Mouse (Mus musculus): ENCODE data around the gene Psmc2.

Psmc2 gene

DNA sequence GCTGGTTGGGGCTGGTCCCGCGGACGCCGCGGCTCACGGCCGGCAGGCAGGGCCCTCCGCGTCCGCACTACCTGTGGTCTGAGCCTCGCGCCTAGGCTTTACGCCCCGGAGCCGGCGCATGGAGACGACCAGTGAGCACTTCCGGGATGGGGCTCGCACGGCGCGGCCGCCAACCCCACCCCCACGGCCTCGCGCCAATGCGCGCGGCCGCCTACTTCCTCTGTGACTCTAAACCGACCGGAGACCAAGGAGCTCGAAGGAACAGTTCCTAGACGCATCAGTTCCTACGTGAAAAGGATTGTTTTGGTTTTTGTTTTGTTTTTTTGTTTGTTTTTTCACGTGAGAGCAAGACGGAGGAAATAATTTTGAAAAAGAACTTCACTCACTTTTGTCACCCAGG lies at the start of gene Psmc2, which contains the start of gene Dnajc2:
Gene Psmc2 (plus strand): TSS at position 231 of the 400 bp plus-strand sequence.
Gene Dnajc2 (minus strand): TSS at position 199 of the 400 bp plus-strand sequence.
- DNase-seq (ENCODE audit: extremely low read depth, low read depth), result peak; percentile 90

GRCm38 (mm10) chr5:21735584-21735983 lies 49.5 kb upstream of the Psmc2 start:
- peak; percentile 93 for DNase-seq (ENCODE audit: extremely low read depth, low read depth)

DNA sequence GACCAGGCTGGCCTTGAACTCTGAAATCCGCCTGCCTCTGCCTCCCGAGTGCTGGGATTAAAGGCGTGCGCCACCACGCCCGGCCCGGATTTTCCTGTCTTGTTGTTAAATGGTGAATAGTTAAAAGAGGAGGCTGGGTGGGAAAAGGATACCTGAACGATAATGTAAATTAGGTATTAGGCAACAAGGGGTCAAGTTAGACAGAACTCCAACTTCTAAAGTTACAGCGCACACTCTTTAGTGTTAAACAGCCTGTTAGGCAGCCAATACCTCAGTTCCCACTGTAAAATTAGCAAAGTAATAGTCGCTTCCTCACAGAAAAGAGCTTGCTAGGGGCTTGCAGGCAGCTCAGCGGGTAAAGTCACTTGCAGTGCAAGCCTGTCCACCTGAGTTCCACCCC lies 49.0 kb upstream of the Psmc2 start:
- no peak for DNase-seq (ENCODE audit: extremely low read depth, low read depth)

DNA sequence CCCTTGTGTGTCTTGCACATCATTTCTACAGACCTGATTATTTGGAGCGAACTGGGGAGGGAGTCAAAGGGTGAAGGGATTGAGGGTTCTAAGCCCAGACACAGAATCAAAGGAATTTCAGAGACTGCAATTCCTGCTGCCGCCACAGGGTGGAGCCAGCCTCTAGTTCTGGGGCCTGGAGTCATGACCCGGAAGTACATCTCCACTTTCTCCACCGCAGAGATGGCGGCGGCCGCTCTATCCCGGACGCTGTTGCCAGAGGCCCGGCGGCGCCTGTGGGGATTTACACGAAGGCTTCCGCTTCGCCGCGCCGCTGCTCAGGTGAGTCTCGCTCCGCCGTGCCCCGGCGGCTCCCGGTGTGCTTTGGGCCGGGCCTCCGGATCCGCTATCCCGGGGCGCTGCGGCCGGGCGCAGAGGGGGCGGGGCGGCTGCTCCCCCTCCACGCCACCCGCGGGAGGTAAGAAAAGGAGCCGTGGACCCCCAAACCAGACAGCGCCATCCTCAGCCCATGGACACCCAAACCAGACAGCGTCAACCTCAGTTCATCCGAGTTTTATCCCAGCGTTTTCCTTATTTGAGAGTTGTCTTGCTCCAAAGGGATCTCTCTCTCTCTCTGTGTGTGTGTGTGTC lies 48.0 kb upstream of the Psmc2 start, which contains the start of gene Pmpcb:
Gene Pmpcb (plus strand): TSS at position 186 of the 630 bp plus-strand sequence.
- peak; percentile 83 for DNase-seq (ENCODE audit: extremely low read depth, low read depth)

- DNase-seq (ENCODE audit: extremely low read depth, low read depth), result no peak
Measured at GRCm38 (mm10) chr5:21737620-21738019, 47.5 kb upstream of the Psmc2 start.

DNA sequence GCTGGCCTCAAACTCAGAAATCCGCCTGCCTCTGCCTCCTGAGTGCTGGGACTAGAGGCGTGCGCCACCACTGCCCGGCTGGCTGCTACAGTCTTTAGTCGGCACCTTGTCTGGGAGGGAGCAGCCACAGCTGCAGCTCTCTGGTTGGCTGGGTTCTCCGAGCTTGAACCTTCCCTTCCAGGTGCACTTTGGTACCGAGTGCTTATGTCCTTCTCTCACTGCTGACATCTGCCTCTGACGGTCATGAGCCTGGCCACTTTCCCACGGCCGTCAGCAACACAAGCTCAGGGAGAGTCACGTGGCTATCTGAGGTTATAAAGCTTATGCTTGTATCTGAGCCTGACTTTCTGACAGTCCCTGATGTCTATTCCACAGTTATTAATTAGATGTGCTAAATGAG lies 46.0 kb upstream of the Psmc2 start:
- no peak for DNase-seq (ENCODE audit: extremely low read depth, low read depth)

- no peak for DNase-seq (ENCODE audit: extremely low read depth, low read depth)
Measured at GRCm38 (mm10) chr5:21739881-21740280, 45.2 kb upstream of the Psmc2 start.

- no peak for DNase-seq (ENCODE audit: extremely low read depth, low read depth)
Measured at GRCm38 (mm10) chr5:21743606-21744005, 41.5 kb upstream of the Psmc2 start.

GRCm38 (mm10) chr5:21744651-21745050 lies 40.4 kb upstream of the Psmc2 start:
- no peak for DNase-seq (ENCODE audit: extremely low read depth, low read depth)

DNA sequence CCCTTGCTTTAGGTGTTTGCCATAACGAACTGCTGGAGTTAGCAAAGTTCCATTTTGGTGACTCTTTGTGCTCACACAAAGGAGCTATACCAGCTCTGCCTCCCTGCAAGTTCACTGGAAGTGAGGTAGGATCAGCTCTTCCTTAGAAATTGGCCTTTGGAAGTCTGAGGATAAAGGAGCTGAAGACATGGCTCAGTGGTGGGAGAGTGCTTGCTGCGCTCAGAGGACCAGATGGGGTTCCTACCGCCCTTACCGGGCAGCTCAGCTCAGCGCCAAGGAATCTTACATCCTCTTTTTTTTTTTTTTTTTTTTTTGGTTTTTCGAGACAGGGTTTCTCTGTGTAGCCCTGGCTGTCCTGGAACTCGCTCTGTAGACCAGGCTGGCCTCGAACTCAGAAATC lies 39.1 kb upstream of the Psmc2 start:
- no peak for DNase-seq (ENCODE audit: extremely low read depth, low read depth)

- no peak for DNase-seq (ENCODE audit: extremely low read depth, low read depth)
Measured at GRCm38 (mm10) chr5:21768506-21768905, 16.6 kb upstream of the Psmc2 start.

- DNase-seq (ENCODE audit: extremely low read depth, low read depth), result no peak
Measured at GRCm38 (mm10) chr5:21769841-21770240, 15.2 kb upstream of the Psmc2 start.

GRCm38 (mm10) chr5:21776491-21776890 lies 8.6 kb upstream of the Psmc2 start:
- no peak for DNase-seq (ENCODE audit: extremely low read depth, low read depth)

- peak; percentile 80 for DNase-seq (ENCODE audit: extremely low read depth, low read depth)
Measured at GRCm38 (mm10) chr5:21784161-21785052, 676 bp upstream of the Psmc2 start.

GRCm38 (mm10) chr5:21785776-21786175 lies 693 bp downstream of the Psmc2 start:
- no peak for DNase-seq (ENCODE audit: extremely low read depth, low read depth)

GRCm38 (mm10) chr5:21786258-21787185 lies 1.4 kb downstream of the Psmc2 start:
- peak; percentile 97 for DNase-seq (ENCODE audit: extremely low read depth, low read depth)

- DNase-seq (ENCODE audit: extremely low read depth, low read depth), result peak; percentile 26
Measured at GRCm38 (mm10) chr5:21787186-21788105, 2.4 kb downstream of the Psmc2 start.

- no peak for DNase-seq (ENCODE audit: extremely low read depth, low read depth)
Measured at GRCm38 (mm10) chr5:21789061-21789460, 4.0 kb downstream of the Psmc2 start.

- no peak for DNase-seq (ENCODE audit: extremely low read depth, low read depth)
Measured at GRCm38 (mm10) chr5:21792166-21792565, 7.1 kb downstream of the Psmc2 start.

GRCm38 (mm10) chr5:21802907-21803306 lies 17.8 kb downstream of the Psmc2 start:
- DNase-seq (ENCODE audit: extremely low read depth, low read depth), result no peak
